Mouse (Mus musculus): Measurements from ENCODE around the gene Stra8.

GRCm38 (mm10) chr6:34951518-34951917, 31.6 kb downstream of the Stra8 start:
- TF ChIP-seq CTCF (IDR thresholded peaks at IDR 0.05; ENCODE audit: extremely low read depth, insufficient read depth, low read length) = no peak
- TF ChIP-seq POLR2A (IDR thresholded peaks at IDR 0.05; ENCODE audit: extremely low read depth, insufficient read depth, low read length) = no peak
